Mouse (Mus musculus) midbrain, embryonic 11.5 days (tissue): ENCODE measurements around the gene Gmcl1. TPM values are rescaled to one million over a fixed set of nuclear protein-coding genes. Genes with fewer than 3 reads are reported as not detected.

Experiments used
- ATAC-seq: fragments of 200-750 bp; cut with Nextera tagmentation; 2 replicates; pipeline ENCODE4 v1.8.0; 2017; ENCODE audit warnings: moderate TSS enrichment, moderate library complexity; ENCODE audit not compliant: low FRiP score
- DNase-seq: peaks from one replicate; pipeline ENCODE4 v3.0.0; 2015; ENCODE audit warnings: low spot score; ENCODE audit errors: missing footprints
- H3K27ac ChIP-seq: fragments of 300-500 bp; sonication (generic); 2 replicates; pipeline ENCODE4 v1.5.1; 2014; ENCODE audit warnings: low read depth, low read length
- H3K27me3 ChIP-seq: fragments of 300-500 bp; sonication (generic); 2 replicates; pipeline ENCODE4 v1.6.1; 2014; ENCODE audit warnings: mild to moderate bottlenecking, low read length, moderate library complexity, mixed read lengths; ENCODE audit not compliant: control insufficient read depth, insufficient read depth
- H3K36me3 ChIP-seq: fragments of 300-500 bp; sonication (generic); 2 replicates; pipeline ENCODE4 v1.6.1; 2014; ENCODE audit warnings: mild to moderate bottlenecking, low read length, moderate library complexity, mixed read lengths; ENCODE audit not compliant: control insufficient read depth, insufficient read depth
- H3K4me1 ChIP-seq: fragments of 300-500 bp; sonication (generic); 2 replicates; pipeline ENCODE4 v1.6.1; 2014; ENCODE audit warnings: low read length; ENCODE audit not compliant: control insufficient read depth, insufficient read depth
- H3K4me2 ChIP-seq: fragments of 300-500 bp; sonication (generic); 2 replicates; pipeline ENCODE4 v1.6.1; 2014; ENCODE audit warnings: mild to moderate bottlenecking, moderate library complexity
- H3K4me3 ChIP-seq: fragments of 300-500 bp; sonication (generic); 2 replicates; pipeline ENCODE4 v1.5.1; 2014; ENCODE audit warnings: low read depth, low read length
- H3K9ac ChIP-seq: fragments of 300-500 bp; sonication (generic); 2 replicates; pipeline ENCODE4 v1.6.1; 2014; ENCODE audit warnings: low read length
- H3K9me3 ChIP-seq: fragments of 300-500 bp; sonication (generic); 2 replicates; pipeline ENCODE4 v1.6.1; 2016; ENCODE audit warnings: low read length; ENCODE audit not compliant: control insufficient read depth
- WGBS: fragments of 180-500 bp; shearing (Covaris S2); extraction: QIAGEN DNeasy Blood & Tissue Kit; methylation state at CpG from one replicate; pipeline ENCODE4 v1.1.7; 2014; 5-methylcytosine and 5-hydroxymethylcytosine counted together
- polyA plus RNA-seq: library from polyadenylated mRNA; unstranded; fragments of >200 nt; fragmentation: Nextera tagmentation; extraction: Ambion mirVana; gene quantifications from 2 replicates; pipeline ENCODE4 v1.2.1, GENCODE M21; 2014

Gene Gmcl1
- polyA plus RNA-seq, 1 experiment from 2014 or later = 42.4 TPM

- Histone ChIP-seq H3K9me3 (no peaks in the 10 kb centered on the region), H3K27me3 (no peaks in the 10 kb centered on the region), H3K27ac (no peak overlapping the region), H3K9ac (no peak overlapping the region), H3K36me3 (no peaks in the 10 kb centered on the region), H3K4me3 (no peak overlapping the region), H3K4me1 (no peaks in the 10 kb centered on the region), H3K4me2 (no peak overlapping the region)
- ATAC-seq (no peak), DNase-seq (peak; percentile 62)
- WGBS = 88% methylated on average over 3 of the region's 3 CpGs
Measured at GRCm38 (mm10) chr6:86658501-86658900, 74.7 kb downstream of the Gmcl1 start.

GRCm38 (mm10) chr6:86654270-86654916, 78.8 kb downstream of the Gmcl1 start:
- Histone ChIP-seq H3K36me3 (peaks cover 3% of the 10 kb centered on the region; the same call in 1 of the 2 replicates), H3K27ac (no peak overlapping the region), H3K4me3 (no peak overlapping the region), H3K27me3 (no peaks in the 10 kb centered on the region), H3K4me2 (no peak overlapping the region), H3K9me3 (no peaks in the 10 kb centered on the region), H3K9ac (no peak overlapping the region), H3K4me1 (no peaks in the 10 kb centered on the region)
- DNase-seq (no peak), ATAC-seq (no peak)
- WGBS = 77% methylated on average over 9 of the region's 9 CpGs

DNA sequence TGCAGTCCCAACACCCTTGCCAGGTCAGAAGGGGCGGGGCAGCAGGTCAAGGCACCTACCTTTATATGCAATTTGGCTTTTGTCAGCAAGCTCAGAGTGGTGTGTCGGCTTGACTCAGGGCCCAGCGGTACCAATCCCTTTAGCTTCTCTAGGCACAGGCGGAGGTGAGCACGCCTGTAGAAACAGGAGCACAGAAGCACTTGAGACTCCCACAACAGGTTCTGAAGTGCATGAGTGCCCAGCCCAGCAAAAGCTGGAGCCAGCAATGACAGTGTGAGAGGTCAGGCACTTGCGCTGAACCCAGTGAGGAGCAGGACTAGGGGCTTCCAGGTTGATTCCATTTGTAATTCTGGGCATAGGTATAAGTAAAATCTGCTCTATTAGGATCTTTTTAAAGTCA, 80.2 kb downstream of the Gmcl1 start:
- H3K27me3 ChIP-seq = no peaks in the 10 kb centered on the region
- no peak overlapping the region for H3K27ac ChIP-seq
- H3K9me3 ChIP-seq = no peaks in the 10 kb centered on the region
- H3K9ac ChIP-seq = no peak overlapping the region
- H3K36me3 ChIP-seq = peaks cover 3% of the 10 kb centered on the region; the same call in 1 of the 2 replicates
- no peak overlapping the region for H3K4me2 ChIP-seq
- WGBS = 90% methylated on average over 6 of the region's 6 CpGs
- H3K4me1 ChIP-seq = no peaks in the 10 kb centered on the region
- ATAC-seq (no peak), DNase-seq (no peak)
- H3K4me3 ChIP-seq = no peak overlapping the region

GRCm38 (mm10) chr6:86646143-86646542, 87.0 kb downstream of the Gmcl1 start:
- H3K4me2 ChIP-seq = no peak overlapping the region
- H3K9ac ChIP-seq = no peak overlapping the region
- ATAC-seq (no peak), DNase-seq (no peak)
- peaks cover 2% of the 10 kb centered on the region; the same call in 1 of the 2 replicates for H3K36me3 ChIP-seq
- WGBS = 73% methylated on average over 7 of the region's 7 CpGs
- no peak overlapping the region for H3K4me3 ChIP-seq
- no peak overlapping the region for H3K27ac ChIP-seq
- no peaks in the 10 kb centered on the region for H3K4me1 ChIP-seq
- no peaks in the 10 kb centered on the region for H3K9me3 ChIP-seq
- no peaks in the 10 kb centered on the region for H3K27me3 ChIP-seq

GRCm38 (mm10) chr6:86645551-86645950, 87.6 kb downstream of the Gmcl1 start:
- no peak overlapping the region for H3K27ac ChIP-seq
- 86% methylated on average over 4 of the region's 4 CpGs for WGBS
- H3K36me3 ChIP-seq = no peaks in the 10 kb centered on the region; the same call in 1 of the 2 replicates
- H3K9me3 ChIP-seq = no peaks in the 10 kb centered on the region
- DNase-seq = no peak
- no peak overlapping the region for H3K9ac ChIP-seq
- no peak for ATAC-seq
- H3K4me3 ChIP-seq = no peak overlapping the region
- no peaks in the 10 kb centered on the region for H3K4me1 ChIP-seq
- H3K4me2 ChIP-seq = no peak overlapping the region
- no peaks in the 10 kb centered on the region for H3K27me3 ChIP-seq

GRCm38 (mm10) chr6:86644775-86645400, 88.3 kb downstream of the Gmcl1 start:
- Histone ChIP-seq H3K9me3 (no peaks in the 10 kb centered on the region), H3K4me2 (no peak overlapping the region), H3K9ac (no peak overlapping the region), H3K4me1 (no peaks in the 10 kb centered on the region), H3K36me3 (no peaks in the 10 kb centered on the region; the same call in 1 of the 2 replicates), H3K27me3 (no peaks in the 10 kb centered on the region), H3K4me3 (no peak overlapping the region), H3K27ac (no peak overlapping the region)
- DNase-seq (no peak), ATAC-seq (no peak)
- 81% methylated on average over 3 of the region's 3 CpGs for WGBS

Other genes with a start within 250 kb of the Gmcl1 start
- gene Pcbp1, start 207.1 kb downstream of the Gmcl1 start, polyA plus RNA-seq = 418 and 497 TPM in 2 replicates
- gene Asprv1, start 105.2 kb downstream of the Gmcl1 start, polyA plus RNA-seq = 0.37 and 0.68 TPM in 2 replicates
- 16.7 and 18.4 TPM in 2 replicates for gene Mxd1, start 64.2 kb downstream of the Gmcl1 start, polyA plus RNA-seq
- gene Snrnp27, start 48.9 kb downstream of the Gmcl1 start, polyA plus RNA-seq = 137 and 160 TPM in 2 replicates
- gene Anxa4, start 60.2 kb upstream of the Gmcl1 start, polyA plus RNA-seq = 5.4 and 7.0 TPM in 2 replicates
- 17.1 and 21.1 TPM in 2 replicates for gene Aak1, start 116.1 kb upstream of the Gmcl1 start, polyA plus RNA-seq